Mouse (Mus musculus) left cerebral cortex, adult 9 months (tissue): ENCODE measurements around the gene Klhl21.

Source experiments
- DNase-seq, 2 experiments: peaks; one replicate each; pipeline ENCODE4 v3.0.0; 2022; ENCODE audit warnings: low spot score in 2 of 2

The Klhl21 gene

GRCm38 (mm10) chr4:152008622-152009075 is at the start of gene Klhl21:
TSS of gene Klhl21 (plus strand) at chr4:152008803.
- peak; percentile 84 to 95 for DNase-seq

DNA sequence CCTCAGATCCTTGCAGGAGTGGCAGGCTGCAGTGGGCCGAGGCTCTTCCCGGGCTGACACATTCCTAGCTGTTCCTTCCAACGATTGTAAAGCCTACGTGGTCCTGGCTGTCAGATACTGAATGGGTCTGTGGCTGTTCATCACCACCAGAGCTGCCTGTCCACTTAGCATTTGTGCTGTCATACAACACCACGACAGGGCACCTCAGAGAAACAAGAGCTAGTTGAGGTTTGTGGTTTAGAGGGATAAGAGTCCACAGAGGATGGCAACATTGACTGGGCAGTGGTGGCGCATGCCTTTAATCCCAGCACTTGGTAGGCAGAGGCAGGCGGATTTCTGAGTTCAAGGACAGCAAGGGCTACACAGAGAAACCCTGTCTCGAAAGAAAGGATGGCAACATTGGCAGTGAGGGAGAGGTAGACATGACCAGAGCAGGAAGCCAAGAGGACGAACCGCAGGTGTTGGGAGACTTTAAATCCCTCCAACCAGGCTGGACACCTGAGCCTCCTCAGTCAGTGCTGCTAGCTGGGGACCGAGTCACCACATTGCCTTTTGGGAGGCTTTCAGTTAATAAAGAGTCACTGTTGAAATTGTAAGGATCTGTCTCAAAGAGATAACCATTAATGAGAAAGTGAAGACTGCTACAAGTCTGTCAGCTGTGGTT is 48.6 kb upstream of the Klhl21 start:
- DNase-seq = no peak

GRCm38 (mm10) chr4:151960513-151960854 is 48.1 kb upstream of the Klhl21 start:
- DNase-seq = no peak

DNA sequence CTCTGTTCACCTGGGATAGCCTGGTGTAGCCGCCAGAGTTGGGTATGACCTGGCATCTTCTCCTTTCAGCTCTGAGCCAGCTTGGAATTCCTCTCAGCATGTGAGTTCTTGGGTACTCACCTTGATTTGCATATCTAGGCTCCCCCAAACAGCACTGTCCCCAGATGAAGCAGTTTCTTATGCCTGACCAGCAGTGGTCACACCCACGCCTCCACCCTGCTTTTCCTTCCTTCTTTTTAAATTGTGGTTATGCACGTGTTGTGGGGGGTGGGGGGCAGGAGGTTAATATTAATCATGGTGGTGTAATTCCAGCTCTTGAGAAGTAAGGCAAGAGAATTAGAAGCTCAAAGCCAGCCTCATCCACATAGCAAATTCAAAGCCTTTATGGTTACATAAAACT is 45.8 kb upstream of the Klhl21 start:
- DNase-seq = no peak

DNA sequence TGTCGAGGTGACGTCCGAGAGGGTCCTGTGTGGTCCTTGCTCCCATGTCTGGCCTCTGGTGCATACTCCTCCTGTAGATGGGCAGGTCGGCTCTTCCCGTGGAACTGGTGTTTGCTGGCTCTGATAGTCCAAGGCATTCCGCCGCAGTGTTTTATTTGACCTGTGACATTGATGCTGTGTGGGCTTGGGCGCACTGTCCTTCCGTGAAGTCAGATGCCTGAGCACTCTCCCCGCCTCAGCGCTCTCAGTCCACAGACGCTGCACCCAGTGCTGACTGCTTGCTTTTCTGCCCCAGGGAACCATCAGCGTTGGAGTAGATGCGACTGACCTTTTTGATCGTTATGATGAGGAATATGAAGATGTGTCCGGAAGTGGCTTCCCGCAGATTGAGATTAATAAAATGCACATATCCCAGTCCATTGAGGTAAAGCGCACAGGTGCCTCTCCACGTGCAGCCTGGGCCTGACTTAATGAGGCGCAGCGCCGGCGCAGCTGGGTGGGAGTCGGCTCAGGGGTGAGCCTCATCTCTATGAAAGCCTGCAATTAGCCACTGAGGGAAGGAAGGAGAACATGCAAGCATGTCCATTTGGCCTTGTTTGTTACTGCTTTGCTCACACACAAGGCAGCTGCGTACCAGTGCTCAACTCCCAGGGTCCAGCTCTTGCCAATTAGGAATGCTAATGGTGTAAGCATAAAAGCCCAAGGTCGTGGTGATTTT is 40.2 kb upstream of the Klhl21 start:
- DNase-seq = no peak

- DNase-seq = no peak
Observed at GRCm38 (mm10) chr4:151972221-151972967, 36.2 kb upstream of the Klhl21 start.

GRCm38 (mm10) chr4:151975441-151975840 is 33.2 kb upstream of the Klhl21 start:
- no peak for DNase-seq

GRCm38 (mm10) chr4:151977748-151978147 is 30.9 kb upstream of the Klhl21 start:
- peak in 1 of 2 experiments; percentile 92 for DNase-seq

- no peak for DNase-seq
Observed at GRCm38 (mm10) chr4:151980699-151981098, 27.9 kb upstream of the Klhl21 start.

DNA sequence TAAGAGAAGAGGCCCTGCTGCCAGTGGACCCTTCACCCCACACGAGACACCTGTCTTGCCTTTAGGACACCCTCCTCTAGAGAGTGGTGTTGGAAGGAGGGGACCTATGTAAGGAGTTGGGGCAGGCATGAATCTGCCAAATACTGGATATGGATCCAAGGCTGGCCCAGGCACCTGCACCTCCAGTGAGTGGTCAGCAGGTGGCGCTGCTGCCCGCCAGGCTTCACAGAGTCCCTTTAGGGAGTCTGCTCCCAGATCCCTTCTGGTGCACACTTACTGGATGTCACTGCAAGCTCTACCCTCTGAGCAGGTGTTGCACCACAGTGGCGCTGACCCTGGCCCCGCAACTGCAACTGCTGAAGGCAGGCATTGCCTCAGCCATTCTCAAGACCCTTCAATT is 27.2 kb upstream of the Klhl21 start:
- DNase-seq = peak in 1 of 2 experiments; percentile 87

GRCm38 (mm10) chr4:151983043-151983442 is 25.6 kb upstream of the Klhl21 start:
- DNase-seq = no peak

DNA sequence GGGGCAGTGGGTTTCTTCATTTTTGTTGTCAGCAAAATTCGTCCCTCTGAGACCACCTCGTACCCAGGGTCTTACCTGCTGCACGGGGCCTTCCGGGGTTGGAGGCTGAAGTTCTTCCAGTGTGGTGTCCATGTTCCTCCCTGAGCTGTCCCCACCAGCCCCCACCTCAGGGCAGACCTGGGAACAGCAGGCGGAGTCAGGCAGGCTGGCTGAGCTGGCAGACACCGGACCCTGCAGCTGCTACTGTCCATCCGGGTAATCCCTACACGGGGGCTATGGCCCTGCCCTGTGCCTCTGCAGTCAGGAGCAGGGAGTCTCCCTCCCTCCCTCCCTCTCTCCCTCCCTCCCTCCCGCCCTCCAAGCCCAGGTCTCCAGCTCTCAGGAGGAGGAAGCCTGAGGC is 25.0 kb upstream of the Klhl21 start:
- no peak for DNase-seq

- DNase-seq = no peak
Observed at GRCm38 (mm10) chr4:151985886-151986285, 22.7 kb upstream of the Klhl21 start.

DNA sequence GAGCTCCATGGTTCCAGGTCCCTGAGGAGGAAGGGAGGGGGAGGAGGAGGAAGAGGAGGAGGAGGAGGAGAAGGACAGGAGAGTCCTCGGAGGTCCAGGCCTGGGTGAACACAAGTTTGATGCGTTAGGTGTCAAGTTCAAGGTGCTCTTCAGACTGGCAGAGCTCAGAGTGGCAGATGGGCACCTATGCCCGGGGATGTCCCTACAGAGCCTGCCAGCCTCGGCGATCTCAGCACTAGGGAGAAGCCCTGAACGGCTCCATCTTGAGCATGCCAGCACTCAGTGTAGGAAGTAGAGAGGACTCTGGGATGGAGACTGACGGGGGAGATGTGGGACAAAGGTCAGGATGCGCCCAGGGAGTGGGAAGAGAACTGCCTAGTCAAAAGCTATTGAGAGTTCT is 22.0 kb upstream of the Klhl21 start:
- no peak for DNase-seq

DNA sequence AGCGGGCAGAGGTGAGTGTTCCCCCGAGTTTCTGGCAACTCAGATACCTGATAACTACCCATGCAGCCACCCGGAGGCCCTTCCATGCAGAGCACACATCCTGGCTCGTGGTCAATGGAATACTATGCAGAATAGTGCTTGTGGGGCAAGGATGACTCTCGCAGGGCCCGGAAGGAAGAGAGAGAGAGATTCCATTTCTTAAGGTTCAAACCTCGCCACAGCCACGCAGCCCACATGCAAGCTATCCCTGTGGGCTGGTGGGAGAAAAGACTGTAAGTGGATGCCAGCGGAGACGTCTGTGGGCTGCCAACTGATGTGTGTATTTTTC is 20.6 kb upstream of the Klhl21 start:
- no peak for DNase-seq

- peak in 1 of 2 experiments; percentile 70 for DNase-seq
Observed at GRCm38 (mm10) chr4:151988342-151989109, 20.1 kb upstream of the Klhl21 start, which contains the start of gene Thap3. TSS of gene Thap3 (minus strand) at chr4:151988997.

DNA sequence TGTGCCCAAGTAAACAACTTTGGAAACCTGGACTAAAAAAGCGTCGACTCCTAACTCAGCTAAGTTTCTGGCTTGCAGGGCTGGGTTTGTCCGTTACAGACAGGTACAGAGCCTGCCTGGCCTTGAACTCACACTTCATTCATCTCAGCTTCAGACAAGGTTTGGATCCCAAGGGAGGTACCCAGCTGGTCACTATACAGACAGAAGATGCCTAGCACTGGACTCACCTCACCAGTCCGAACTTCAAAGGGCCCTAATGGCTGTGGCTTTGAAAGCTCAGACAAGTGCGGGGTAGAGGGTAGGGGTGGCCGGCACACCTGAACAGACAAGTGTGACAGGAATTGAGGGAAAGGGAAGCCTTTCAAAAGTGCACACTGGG is 19.5 kb upstream of the Klhl21 start:
- DNase-seq = no peak

DNA sequence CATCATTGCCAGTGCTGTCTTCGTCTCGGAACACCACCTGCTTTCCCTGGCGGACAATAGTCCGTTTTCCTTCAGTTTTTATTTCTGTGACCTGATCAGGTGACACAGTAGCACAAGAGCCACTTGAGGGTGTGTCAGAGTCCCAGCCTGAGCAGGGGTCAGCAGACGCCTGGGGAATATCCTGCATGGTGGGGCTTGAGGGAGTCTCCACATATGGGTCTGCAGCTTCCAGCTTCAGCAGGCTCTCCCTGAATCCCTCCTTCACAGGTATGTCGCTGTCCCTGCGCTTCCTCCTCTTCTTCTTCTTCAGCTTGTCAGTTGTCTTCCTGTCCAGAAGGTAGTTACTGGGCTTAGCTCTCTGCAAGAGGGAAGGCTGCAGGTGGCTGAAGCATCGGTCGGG is 16.5 kb upstream of the Klhl21 start:
- DNase-seq = no peak

DNA sequence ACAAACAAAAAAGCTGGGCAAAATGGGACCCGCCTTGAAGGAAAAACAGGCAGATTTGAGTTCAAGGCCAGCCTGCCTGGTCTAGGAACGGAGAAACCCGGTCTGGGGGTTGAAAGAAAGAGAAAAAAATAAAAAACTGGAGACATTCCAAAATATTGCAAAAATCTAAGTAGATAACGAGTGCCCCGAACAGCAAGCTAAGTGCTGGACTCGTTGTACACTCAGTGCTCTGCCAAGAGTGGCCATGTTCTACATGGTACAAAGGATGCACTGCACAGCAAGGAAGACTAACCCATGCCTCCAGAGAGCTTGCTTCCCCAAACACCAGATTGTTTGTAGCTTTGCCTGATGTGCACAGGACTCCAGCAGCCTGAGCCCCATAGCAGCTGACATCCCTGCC is 15.6 kb upstream of the Klhl21 start:
- no peak for DNase-seq

- no peak for DNase-seq
Observed at GRCm38 (mm10) chr4:151994228-151995171, 14.1 kb upstream of the Klhl21 start.
